Mouse (Mus musculus) cerebellum, adult 9-11 months (tissue): ENCODE measurements around the gene Olfr748.
"Not testable (repeated sequence)": the region's sequence is repeated elsewhere in the genome, so short reads cannot be mapped to it uniquely, and the experiment has no call there.

Experiments used
- DNase-seq: peaks from one replicate; pipeline ENCODE4 v3.0.0; 2022

Olfr748 gene

DNA sequence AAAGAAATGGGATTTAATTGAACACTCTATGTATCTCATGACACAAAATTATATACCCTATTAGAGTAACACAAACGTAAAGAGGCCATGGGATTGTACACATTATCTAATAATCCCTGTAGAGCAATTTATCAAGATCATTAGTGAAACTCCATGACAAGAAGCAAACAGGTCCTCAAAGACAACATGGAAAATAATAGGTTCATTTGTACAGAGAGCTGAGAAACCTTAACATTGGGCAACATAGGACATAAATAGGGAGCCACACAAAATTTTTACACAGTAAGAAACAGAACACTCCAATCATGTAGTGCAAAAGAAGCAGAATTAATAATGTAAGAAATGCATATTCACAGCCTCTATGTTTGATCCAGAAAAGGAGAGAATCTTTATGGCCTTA is at the start of gene Olfr748:
Olfr748 (plus strand) TSS at position 301 of the 400 bp plus-strand sequence.
- no peak for DNase-seq

DNA sequence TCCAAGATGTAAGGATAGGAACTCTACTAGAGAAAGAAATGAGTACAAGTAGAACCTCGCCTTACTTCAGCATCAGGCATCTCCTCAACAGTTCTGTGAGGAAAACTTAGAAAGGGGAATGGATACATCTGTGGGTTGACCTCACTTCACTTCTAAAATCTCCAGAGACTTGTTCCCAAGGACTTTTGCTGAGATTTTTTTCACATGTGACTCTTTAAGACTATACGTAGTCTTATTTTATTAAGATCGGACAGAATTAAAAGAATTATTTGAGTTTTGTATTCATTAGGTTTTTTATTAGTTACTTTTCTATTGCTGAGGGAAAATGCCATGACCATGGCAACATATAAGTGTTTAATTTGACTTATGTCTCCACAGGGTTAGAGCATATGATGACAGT is 14.1 kb upstream of the Olfr748 start, which contains the start of gene Olfr747:
Olfr747 (minus strand) TSS at position 101 of the 400 bp plus-strand sequence.
- DNase-seq: no peak

GRCm38 (mm10) chr14:50719875-50720274 is 12.7 kb downstream of the Olfr748 start:
- DNase-seq: not testable (repeated sequence)

DNA sequence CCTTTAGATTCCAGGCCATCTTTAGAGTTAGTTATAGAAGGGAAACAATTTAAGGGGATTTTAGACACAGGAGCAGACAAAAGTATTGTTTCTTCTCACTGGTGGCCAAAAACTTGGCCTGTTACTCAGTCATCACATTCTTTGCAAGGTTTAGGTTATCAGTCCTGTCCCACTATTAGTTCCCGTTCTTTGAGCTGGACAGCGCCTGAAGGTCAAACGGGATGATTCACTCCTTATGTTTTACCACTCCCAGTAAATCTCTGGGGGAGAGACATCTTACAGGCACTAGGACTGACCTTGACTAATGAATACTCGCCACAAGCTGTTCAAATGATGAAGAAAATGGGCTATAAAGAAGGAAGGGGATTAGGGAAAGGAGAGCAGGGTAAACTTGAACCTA is 15.2 kb downstream of the Olfr748 start:
- not testable (repeated sequence) for DNase-seq

- DNase-seq: no peak
Measured at GRCm38 (mm10) chr14:50740334-50740733, 33.2 kb downstream of the Olfr748 start.

DNA sequence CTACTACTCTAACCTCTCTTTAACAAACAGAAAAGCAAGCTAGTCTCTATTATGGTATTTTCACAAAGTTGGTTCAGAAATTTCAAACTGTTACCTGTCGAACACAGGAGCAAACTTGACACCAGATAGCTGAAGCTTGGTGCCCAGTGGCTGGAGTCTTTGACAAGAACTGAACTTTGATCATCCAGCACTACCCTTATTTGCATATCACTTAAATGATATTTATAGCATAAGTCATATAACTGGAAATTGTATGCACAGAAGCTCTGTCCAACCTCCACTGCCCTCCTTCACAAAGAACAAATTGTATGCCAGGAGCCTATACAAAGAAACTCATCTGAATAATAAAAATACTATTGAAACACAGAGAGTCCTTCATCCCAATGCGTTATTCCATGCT is 34.4 kb downstream of the Olfr748 start:
- no peak for DNase-seq

DNA sequence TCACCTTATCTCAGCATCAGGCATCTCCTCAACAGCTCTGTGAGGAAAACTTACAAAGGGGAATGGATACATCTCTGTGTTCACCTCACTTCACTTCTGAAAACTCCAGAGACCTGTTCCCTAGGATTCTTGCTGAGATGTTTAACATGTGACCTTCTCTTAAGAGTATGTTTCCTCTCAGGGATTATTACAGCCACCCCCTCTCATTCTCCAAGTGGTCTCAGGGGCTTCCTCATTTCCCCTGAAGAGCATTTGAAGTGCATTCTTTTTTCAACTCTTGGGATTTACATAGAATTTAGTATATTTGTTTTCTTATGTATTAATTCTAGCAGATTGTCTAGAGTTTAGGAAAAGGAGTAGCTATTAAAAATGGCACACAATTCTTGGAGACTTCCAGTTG is 37.8 kb downstream of the Olfr748 start, which contains the start of gene Olfr749:
Olfr749 (minus strand) TSS at position 101 of the 400 bp plus-strand sequence.
- DNase-seq: no peak

DNA sequence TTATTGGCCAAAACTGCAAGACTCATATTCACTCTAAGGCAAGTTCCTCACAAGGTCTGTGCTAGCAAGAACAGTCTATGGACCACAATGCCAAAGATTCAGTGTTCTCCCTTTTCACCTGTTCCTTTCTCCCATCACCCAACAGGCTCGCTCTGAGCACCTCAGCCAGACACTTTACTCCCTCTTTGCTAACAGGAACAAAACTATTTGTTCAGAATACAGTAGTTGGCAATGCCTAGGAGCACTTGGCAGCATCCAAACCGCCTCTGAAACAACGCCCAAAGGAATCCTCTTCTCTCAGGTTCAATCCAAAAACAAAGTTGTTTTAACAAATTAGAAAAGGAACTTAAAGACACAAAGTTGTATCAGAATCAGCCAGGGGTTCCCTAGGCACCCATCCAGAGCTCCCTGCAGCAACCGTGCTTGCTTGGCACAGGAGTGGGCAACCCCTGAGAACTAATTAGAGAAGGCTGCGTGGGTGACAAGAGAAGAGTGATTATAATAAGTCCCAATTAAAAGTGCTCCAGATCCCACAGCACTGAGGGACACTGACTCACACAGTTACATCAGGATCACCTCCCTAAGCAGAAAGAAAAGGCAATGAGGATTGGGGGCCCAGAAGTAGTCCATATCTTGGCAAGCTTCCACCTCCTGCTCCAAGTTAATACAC is 51.4 kb downstream of the Olfr748 start:
- DNase-seq: no peak
